Mouse (Mus musculus): ENCODE results near the gene Prr22. TPM values are rescaled to one million over a fixed set of nuclear protein-coding genes. Genes with fewer than 3 reads are reported as not detected.

Prr22 gene
- polyA plus RNA-seq, 1 experiment from 2014 or later: 1.2 TPM

DNA sequence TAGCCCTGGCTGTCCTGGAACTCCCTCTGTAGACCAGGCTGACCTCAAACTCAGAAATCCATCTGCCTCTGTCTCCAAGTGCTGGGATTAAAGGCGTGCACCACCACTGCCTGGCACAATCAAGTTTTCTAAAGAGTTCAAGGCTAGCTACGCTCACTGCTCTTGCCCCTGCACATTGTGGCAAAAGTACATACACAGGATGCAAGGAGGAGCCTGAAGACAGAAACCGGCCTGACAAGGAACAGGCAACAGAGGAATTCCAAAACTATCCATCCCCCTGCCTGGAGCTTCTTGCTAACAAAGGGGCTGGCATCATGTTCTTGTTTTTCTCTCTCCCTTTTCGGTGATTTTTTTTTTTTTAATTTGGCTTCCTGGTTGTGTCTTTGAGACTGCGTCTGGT lies 25.9 kb upstream of the Prr22 start:
- no peak for ATAC-seq (ENCODE audit: low FRiP score)
- no peaks in the 10 kb centered on the region for H3K4me1 ChIP-seq
- no peak overlapping the region for H3K9ac ChIP-seq
- no peaks in the 10 kb centered on the region for H3K36me3 ChIP-seq (replicated peaks)
- H3K4me3 ChIP-seq (replicated peaks): no peak overlapping the region
- no peaks in the 10 kb centered on the region for H3K9me3 ChIP-seq
- no peak overlapping the region for H3K27ac ChIP-seq
- H3K4me2 ChIP-seq: no peak overlapping the region
- H3K27me3 ChIP-seq: peaks cover 23% of the 10 kb centered on the region; the same call in 1 of the 2 replicates
- 67% methylated on average over 5 of the region's 5 CpGs for WGBS

DNA sequence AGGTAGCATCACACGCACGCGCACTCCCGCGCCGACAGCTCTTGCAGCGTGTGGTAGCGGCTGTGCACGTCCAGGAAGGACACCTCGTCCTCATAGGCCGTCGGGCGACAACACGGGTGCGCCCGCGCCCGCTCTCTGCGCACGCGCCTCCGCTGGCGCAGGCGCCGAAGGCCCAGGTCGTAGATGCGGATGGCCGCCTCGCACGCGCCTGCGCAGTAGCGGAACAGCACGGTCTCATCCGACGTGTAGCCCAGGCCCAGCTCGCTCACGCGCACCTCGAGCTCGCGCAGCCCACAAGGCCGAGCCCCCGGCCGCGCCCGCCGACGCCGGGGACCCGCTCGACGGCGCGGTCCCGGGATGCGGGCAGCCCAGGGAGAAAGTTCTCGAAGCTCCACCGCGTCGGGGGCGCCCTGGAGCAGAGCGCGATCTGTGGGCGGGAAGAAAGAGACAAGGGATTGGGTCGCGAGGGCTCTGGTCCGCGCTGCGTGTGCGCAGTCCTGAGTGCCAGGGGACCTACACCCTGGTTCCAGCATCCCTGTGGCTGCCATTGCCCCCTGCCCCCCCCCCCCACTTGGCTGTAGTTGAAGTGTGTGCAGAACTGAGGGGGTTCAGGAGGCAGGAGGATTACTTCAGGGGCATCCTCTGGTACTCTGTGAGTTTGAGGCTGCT lies 18.5 kb upstream of the Prr22 start:
- Histone ChIP-seq H3K4me1 (peaks cover 8% of the 10 kb centered on the region; the same call in 1 of the 2 replicates), H3K27ac (no peak overlapping the region), H3K9ac (no peak overlapping the region), H3K4me2 (peak overlapping the region; percentile 44), H3K9me3 (no peaks in the 10 kb centered on the region), H3K4me3 (replicated peaks) (peak overlapping the region; percentile 35), H3K27me3 (peaks cover 83% of the 10 kb centered on the region), H3K36me3 (replicated peaks) (no peaks in the 10 kb centered on the region)
- peak; percentile 79 for ATAC-seq (ENCODE audit: low FRiP score)
- 23% methylated on average over 71 of the region's 71 CpGs for WGBS

- Histone ChIP-seq H3K27me3 (peaks cover 93% of the 10 kb centered on the region), H3K27ac (no peak overlapping the region), H3K9me3 (no peaks in the 10 kb centered on the region), H3K4me3 (replicated peaks) (no peak overlapping the region), H3K36me3 (replicated peaks) (no peaks in the 10 kb centered on the region), H3K4me1 (peaks cover 20% of the 10 kb centered on the region), H3K9ac (no peak overlapping the region), H3K4me2 (no peak overlapping the region)
- no peak for ATAC-seq (ENCODE audit: low FRiP score)
- WGBS: 21% methylated on average over 15 of the region's 15 CpGs
Observed at GRCm38 (mm10) chr17:56753452-56753851, 16.6 kb upstream of the Prr22 start.

GRCm38 (mm10) chr17:56754271-56755185 lies 15.5 kb upstream of the Prr22 start:
- no peaks in the 10 kb centered on the region for H3K36me3 ChIP-seq (replicated peaks)
- no peak overlapping the region for H3K27ac ChIP-seq
- H3K4me2 ChIP-seq: no peak overlapping the region
- no peak overlapping the region for H3K9ac ChIP-seq
- H3K9me3 ChIP-seq: no peaks in the 10 kb centered on the region
- peaks cover 24% of the 10 kb centered on the region for H3K4me1 ChIP-seq
- peaks cover 98% of the 10 kb centered on the region for H3K27me3 ChIP-seq
- H3K4me3 ChIP-seq (replicated peaks): no peak overlapping the region
- ATAC-seq (ENCODE audit: low FRiP score): no peak
- 15% methylated on average over 36 of the region's 36 CpGs for WGBS

DNA sequence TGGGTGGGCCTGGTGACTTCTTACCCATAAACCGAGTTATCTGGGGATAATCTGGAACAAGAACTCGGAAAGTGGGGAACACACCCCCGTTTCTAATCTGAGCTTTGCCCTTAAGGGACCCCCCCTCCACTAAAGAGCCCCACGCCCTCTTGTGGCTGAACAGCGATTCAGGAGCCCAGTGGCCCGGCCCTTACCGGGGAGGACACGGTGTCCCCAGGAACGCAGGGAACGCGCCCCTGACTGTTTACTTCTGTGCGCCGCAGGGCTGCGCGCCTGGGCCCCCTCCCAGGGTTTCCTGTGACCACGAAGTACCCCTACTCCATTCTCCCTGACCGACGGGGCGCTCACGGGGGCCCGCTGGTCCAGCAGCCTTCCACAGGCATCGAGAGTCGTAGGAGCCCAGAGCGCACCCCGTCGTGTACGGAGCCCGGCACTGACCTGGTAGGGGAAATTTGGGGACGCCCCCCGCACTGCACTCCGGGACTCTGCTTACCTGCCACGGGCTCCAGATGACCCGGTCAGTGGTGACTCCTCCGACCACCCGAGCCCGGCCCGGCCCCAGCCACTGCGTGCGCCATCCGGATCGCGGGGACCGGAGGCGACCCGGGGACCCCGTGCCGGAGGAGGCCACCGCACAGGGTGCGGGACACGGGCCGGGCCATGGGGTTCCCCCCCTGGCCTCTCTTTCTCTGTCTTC lies 13.2 kb upstream of the Prr22 start:
- under 1% methylated on average over 51 of the region's 51 CpGs for WGBS
- ATAC-seq (ENCODE audit: low FRiP score): peak; percentile 9; the same call in 1 of the 2 replicates

GRCm38 (mm10) chr17:56757416-56758123 lies 12.5 kb upstream of the Prr22 start, which contains the start of gene Nrtn:
Nrtn (minus strand) TSS chr17:56757530.
- Histone ChIP-seq H3K4me1 (peaks cover 29% of the 10 kb centered on the region), H3K9ac (peak within 1 kb of the TSS; percentile 59), H3K4me2 (peak within 1 kb of the TSS; percentile 93), H3K36me3 (replicated peaks) (no peaks in the 10 kb centered on the region), H3K27ac (no peak within 1 kb of the TSS), H3K4me3 (replicated peaks) (peak within 1 kb of the TSS; percentile 45), H3K9me3 (no peaks in the 10 kb centered on the region), H3K27me3 (peaks cover 89% of the 10 kb centered on the region)
- peak; percentile 55 for ATAC-seq (ENCODE audit: low FRiP score)
- under 1% methylated on average over 45 of the region's 48 CpGs for WGBS

More for the DNA sequence above, 13.2 kb upstream of the Prr22 start:
- Histone ChIP-seq H3K27me3 (peaks cover 97% of the 10 kb centered on the region), H3K4me1 (peaks cover 23% of the 10 kb centered on the region), H3K9ac (peak overlapping the region; percentile 59), H3K9me3 (no peaks in the 10 kb centered on the region), H3K4me3 (replicated peaks) (peak overlapping the region; percentile 45), H3K27ac (no peak overlapping the region), H3K4me2 (peak overlapping the region; percentile 93), H3K36me3 (replicated peaks) (no peaks in the 10 kb centered on the region)

DNA sequence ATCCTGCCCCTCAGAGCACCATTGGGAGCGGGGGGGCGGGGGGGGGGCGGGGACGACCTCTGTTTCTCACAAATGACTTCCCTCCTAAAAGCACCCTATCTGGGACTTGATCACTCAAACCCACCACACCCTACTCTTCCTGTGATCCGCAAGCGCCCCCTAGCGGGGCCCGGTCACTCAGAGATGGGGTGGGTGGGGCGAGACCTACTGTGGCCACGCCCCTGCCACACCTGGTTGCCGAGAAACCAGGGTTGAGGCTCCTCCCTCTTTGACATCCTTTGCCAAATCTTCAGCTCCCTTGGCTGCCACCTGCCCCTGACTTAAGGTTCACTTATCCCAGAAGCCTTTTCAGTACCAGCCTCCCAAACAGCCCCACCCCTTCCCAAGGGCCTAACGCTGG lies 11.9 kb upstream of the Prr22 start:
- Histone ChIP-seq H3K36me3 (replicated peaks) (no peaks in the 10 kb centered on the region), H3K4me1 (peaks cover 34% of the 10 kb centered on the region), H3K27me3 (peaks cover 84% of the 10 kb centered on the region), H3K4me2 (peak overlapping the region; percentile 93), H3K9ac (no peak overlapping the region), H3K9me3 (no peaks in the 10 kb centered on the region), H3K27ac (no peak overlapping the region), H3K4me3 (replicated peaks) (no peak overlapping the region)
- ATAC-seq (ENCODE audit: low FRiP score): no peak
- 6% methylated on average over 12 of the region's 12 CpGs for WGBS

- Histone ChIP-seq H3K4me1 (peaks cover 32% of the 10 kb centered on the region), H3K9me3 (no peaks in the 10 kb centered on the region), H3K9ac (no peak overlapping the region), H3K27ac (no peak overlapping the region), H3K4me3 (replicated peaks) (no peak overlapping the region), H3K27me3 (peaks cover 72% of the 10 kb centered on the region), H3K36me3 (replicated peaks) (no peaks in the 10 kb centered on the region), H3K4me2 (no peak overlapping the region)
- ATAC-seq (ENCODE audit: low FRiP score): no peak
- 59% methylated on average over 7 of the region's 7 CpGs for WGBS
Observed at GRCm38 (mm10) chr17:56759261-56759660, 10.8 kb upstream of the Prr22 start.

DNA sequence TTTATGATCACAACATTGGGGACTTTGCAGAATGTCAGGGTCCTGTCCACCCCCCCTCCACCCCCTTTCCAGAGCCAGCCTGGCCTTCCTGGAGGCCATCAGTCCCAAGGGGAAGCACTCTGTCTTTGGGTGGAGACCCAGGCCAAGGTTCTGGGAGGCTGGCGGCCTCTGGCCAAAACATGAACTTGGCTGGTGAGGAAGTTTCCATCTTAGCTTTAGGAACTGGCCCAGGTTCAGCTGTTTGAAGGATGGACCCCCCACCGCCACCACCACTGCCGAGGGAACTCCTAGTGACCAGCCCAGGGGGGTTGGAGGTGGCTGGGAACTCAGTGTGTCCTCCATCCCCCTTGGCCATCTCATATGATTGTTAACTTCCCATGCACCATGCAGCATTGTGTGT lies 9.0 kb upstream of the Prr22 start:
- Histone ChIP-seq H3K9ac (no peak overlapping the region), H3K4me2 (no peak overlapping the region), H3K4me3 (replicated peaks) (no peak overlapping the region), H3K27me3 (peaks cover 54% of the 10 kb centered on the region), H3K27ac (no peak overlapping the region), H3K9me3 (no peaks in the 10 kb centered on the region), H3K4me1 (peaks cover 39% of the 10 kb centered on the region), H3K36me3 (replicated peaks) (no peaks in the 10 kb centered on the region)
- 77% methylated on average over 3 of the region's 3 CpGs for WGBS
- no peak for ATAC-seq (ENCODE audit: low FRiP score)

DNA sequence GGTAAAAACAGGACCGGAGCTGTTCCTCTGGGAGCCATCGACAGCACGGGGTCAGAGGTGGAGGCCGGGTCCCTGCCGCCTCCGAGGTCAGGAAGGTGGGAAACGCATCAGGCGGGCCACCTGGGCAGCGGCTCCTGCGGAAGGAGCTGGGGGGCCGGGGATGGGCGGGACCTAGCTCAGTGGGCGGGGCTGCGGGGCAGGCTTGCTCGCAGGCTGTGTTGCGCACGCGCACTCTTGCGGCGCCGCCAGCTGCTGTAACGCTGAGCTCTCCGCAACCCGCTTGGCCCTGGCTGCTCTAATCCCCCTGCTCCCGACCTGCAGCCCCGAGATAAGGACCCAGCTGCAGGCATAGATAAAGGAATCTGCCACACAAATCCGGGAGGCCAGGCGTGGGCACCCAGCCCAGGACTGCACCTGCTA lies 8.0 kb upstream of the Prr22 start:
- WGBS: under 1% methylated on average over 28 of the region's 28 CpGs
- H3K27me3 ChIP-seq: peaks cover 45% of the 10 kb centered on the region
- peak overlapping the region; percentile 45 for H3K4me3 ChIP-seq (replicated peaks)
- H3K4me1 ChIP-seq: peaks cover 36% of the 10 kb centered on the region
- peak overlapping the region; percentile 72 for H3K4me2 ChIP-seq
- H3K9me3 ChIP-seq: no peaks in the 10 kb centered on the region
- H3K27ac ChIP-seq: peak overlapping the region; percentile 92
- ATAC-seq (ENCODE audit: low FRiP score): peak; percentile 59
- peak overlapping the region; percentile 64 for H3K9ac ChIP-seq
- H3K36me3 ChIP-seq (replicated peaks): peaks cover 6% of the 10 kb centered on the region

GRCm38 (mm10) chr17:56762769-56763731 lies 7.0 kb upstream of the Prr22 start:
- Histone ChIP-seq H3K27ac (peak overlapping the region; percentile 92), H3K36me3 (replicated peaks) (peaks cover 16% of the 10 kb centered on the region), H3K9me3 (no peaks in the 10 kb centered on the region), H3K9ac (no peak overlapping the region), H3K27me3 (peaks cover 35% of the 10 kb centered on the region), H3K4me2 (peak overlapping the region; percentile 72), H3K4me3 (replicated peaks) (no peak overlapping the region), H3K4me1 (peaks cover 27% of the 10 kb centered on the region)
- 48% methylated on average over 27 of the region's 27 CpGs for WGBS
- ATAC-seq (ENCODE audit: low FRiP score): no peak

All from forebrain, embryonic 12.5 days (tissue).